Mouse (Mus musculus): ENCODE results near the gene Prdm10. TPM values are rescaled to one million over a fixed set of nuclear protein-coding genes. Genes with fewer than 3 reads are reported as not detected.

The Prdm10 gene
- polyA plus RNA-seq, 1 experiment from 2014 or later: 9.4 TPM

GRCm38 (mm10) chr9:31428971-31429370, 148.6 kb downstream of the Prdm10 start:
- 92% methylated on average over 7 of the region's 7 CpGs for WGBS
- H3K9ac ChIP-seq (ENCODE audit: low read depth, low read length): no peak overlapping the region
- peaks cover 3% of the 10 kb centered on the region; the same call in 1 of the 2 replicates for H3K36me3 ChIP-seq (ENCODE audit: control insufficient read depth, insufficient read depth, low read length)
- H3K27ac ChIP-seq (ENCODE audit: low read length): no peak overlapping the region
- H3K4me2 ChIP-seq (ENCODE audit: low read length): no peak overlapping the region
- no peak for ATAC-seq
- H3K4me1 ChIP-seq (ENCODE audit: control insufficient read depth, insufficient read depth, low read length): no peaks in the 10 kb centered on the region
- no peaks in the 10 kb centered on the region for H3K27me3 ChIP-seq (ENCODE audit: control insufficient read depth, insufficient read depth, low read depth, low read length)
- H3K9me3 ChIP-seq (replicated peaks; ENCODE audit: control insufficient read depth, low read length, poor library complexity, severe bottlenecking): no peaks in the 10 kb centered on the region
- H3K4me3 ChIP-seq (ENCODE audit: low read depth, low read length): no peak overlapping the region

- H3K4me3 ChIP-seq (ENCODE audit: low read depth, low read length): no peak overlapping the region
- H3K36me3 ChIP-seq (ENCODE audit: control insufficient read depth, insufficient read depth, low read length): no peaks in the 10 kb centered on the region
- no peak overlapping the region for H3K9ac ChIP-seq (ENCODE audit: low read depth, low read length)
- H3K9me3 ChIP-seq (replicated peaks; ENCODE audit: control insufficient read depth, low read length, poor library complexity, severe bottlenecking): no peaks in the 10 kb centered on the region
- no peak overlapping the region for H3K27ac ChIP-seq (ENCODE audit: low read length)
- ATAC-seq: no peak
- H3K4me2 ChIP-seq (ENCODE audit: low read length): no peak overlapping the region
- no peaks in the 10 kb centered on the region for H3K4me1 ChIP-seq (ENCODE audit: control insufficient read depth, insufficient read depth, low read length)
- 71% methylated on average over 9 of the region's 9 CpGs for WGBS
- no peaks in the 10 kb centered on the region for H3K27me3 ChIP-seq (ENCODE audit: control insufficient read depth, insufficient read depth, low read depth, low read length)
Measured at GRCm38 (mm10) chr9:31430011-31430410, 149.7 kb downstream of the Prdm10 start.

Other genes with a start within 250 kb of the Prdm10 start
- 3.6 and 4.1 TPM in 2 replicates for gene Zbtb44, start 249.9 kb upstream of the Prdm10 start, polyA plus RNA-seq (2015; fragmentation: Nextera tagmentation; extraction: Ambion mirVana)
- 0.96 and 1.3 TPM in 2 replicates for gene St14, start 148.7 kb upstream of the Prdm10 start, polyA plus RNA-seq (2015; fragmentation: Nextera tagmentation; extraction: Ambion mirVana)
- 361 and 403 TPM in 2 replicates for gene Aplp2, start 68.7 kb upstream of the Prdm10 start, polyA plus RNA-seq (2015; fragmentation: Nextera tagmentation; extraction: Ambion mirVana)
- gene Nfrkb, start 105.7 kb downstream of the Prdm10 start, polyA plus RNA-seq (2015; fragmentation: Nextera tagmentation; extraction: Ambion mirVana): 26.6 and 28.6 TPM in 2 replicates
- gene Tmem45b, start 183.9 kb downstream of the Prdm10 start, polyA plus RNA-seq (2015; fragmentation: Nextera tagmentation; extraction: Ambion mirVana): 0.11 and 0.54 TPM in 2 replicates

All from midbrain, embryonic 16.5 days (tissue).